Mouse (Mus musculus) ES-E14 (cell line): Measurements from ENCODE around the gene Nr5a2. TPM values are rescaled to one million over a fixed set of nuclear protein-coding genes. Genes with fewer than 3 reads are reported as not detected.

Experiments
- DNase-seq: peaks from one replicate; pipeline ENCODE4 v3.0.0-alpha.2; 2013; ENCODE audit warnings: low read depth, low spot score
- H3K27ac ChIP-seq: 2 replicates; pipeline ENCODE4 v1.5.1; 2012; ENCODE audit warnings: low read depth, mild to moderate bottlenecking, low read length, moderate library complexity, mixed read lengths; ENCODE audit not compliant: poor library complexity, insufficient read depth, severe bottlenecking
- H3K36me3 ChIP-seq: 2 replicates; pipeline ENCODE4 v1.6.1; 2012; ENCODE audit warnings: mild to moderate bottlenecking, low read length, moderate library complexity, mixed read lengths; ENCODE audit not compliant: control insufficient read depth, poor library complexity, insufficient read depth, severe bottlenecking
- H3K4me1 ChIP-seq, 2 experiments: fragments of 150-350 bp in 1 of 2; sonication (generic) in 1 of 2; 2 replicates each; pipeline ENCODE4 v1.6.1; 2012; ENCODE audit warnings: low read length in 2 of 2, mild to moderate bottlenecking in 1 of 2, mixed read lengths in 1 of 2; ENCODE audit not compliant: control insufficient read depth in 2 of 2, insufficient read depth in 2 of 2, poor library complexity in 1 of 2
- H3K4me3 ChIP-seq, 2 experiments: fragments of 150-350 bp in 1 of 2; sonication (generic) in 1 of 2; 2 replicates each; pipeline ENCODE4 v1.5.1; 2012; ENCODE audit warnings: low read length in 2 of 2, low read depth in 1 of 2, mild to moderate bottlenecking in 1 of 2, mixed read lengths in 1 of 2; ENCODE audit not compliant: insufficient read depth in 1 of 2, poor library complexity in 1 of 2, severe bottlenecking in 1 of 2
- H3K9ac ChIP-seq: 2 replicates; pipeline ENCODE4 v1.6.1; 2012; ENCODE audit warnings: low read depth, mild to moderate bottlenecking, low read length, mixed read lengths; ENCODE audit not compliant: poor library complexity, insufficient read depth, severe bottlenecking
- H3K9me3 ChIP-seq: fragments of 150-350 bp; sonication (generic); 2 replicates; pipeline ENCODE4 v1.6.1; 2012; ENCODE audit warnings: low read depth, mild to moderate bottlenecking, low read length; ENCODE audit not compliant: control insufficient read depth, insufficient read depth
- CHD2 ChIP-seq: IDR thresholded peaks from 2 replicates; pipeline ENCODE4 v1.6.1; 2014; ENCODE audit warnings: mild to moderate bottlenecking, low read depth, low read length, inconsistent platforms
- HCFC1 ChIP-seq: IDR thresholded peaks from 2 replicates; pipeline ENCODE4 v1.6.1; 2012; ENCODE audit warnings: low read length, inconsistent platforms, borderline replicate concordance; ENCODE audit not compliant: insufficient read depth
- MAFK ChIP-seq: IDR thresholded peaks from 2 replicates; pipeline ENCODE4 v1.6.1; 2014; ENCODE audit warnings: mild to moderate bottlenecking, low read depth, low read length, inconsistent platforms; ENCODE audit not compliant: insufficient read depth
- ZC3H11A ChIP-seq: IDR thresholded peaks from 2 replicates; pipeline ENCODE4 v1.6.1; 2012; ENCODE audit warnings: low read depth, mild to moderate bottlenecking, inconsistent platforms, low read length, borderline replicate concordance
- ZNF384 ChIP-seq: IDR thresholded peaks from 2 replicates; pipeline ENCODE4 v1.6.1; 2012; ENCODE audit warnings: low read depth, low read length, inconsistent platforms
- in situ Hi-C, 2 experiments: fragments of 600-800 bp; cut with MboI; formaldehyde crosslinking; loops; one replicate each; pipeline ENCODE4 v1.15.1; 2025; ENCODE audit warnings: low sequenced_read_pairs in 2 of 2, inconsistent platforms in 1 of 2; ENCODE audit not compliant: unreplicated experiment in 2 of 2
- total RNA-seq: library from RNA; depleted of rRNA; stranded (reverse); fragments of 300-350 nt; gene quantifications from 2 replicates; pipeline ENCODE4 v1.2.3, GENCODE M21; 2012

Gene Nr5a2
- total RNA-seq, 1 experiment = 24.6 TPM

DNA sequence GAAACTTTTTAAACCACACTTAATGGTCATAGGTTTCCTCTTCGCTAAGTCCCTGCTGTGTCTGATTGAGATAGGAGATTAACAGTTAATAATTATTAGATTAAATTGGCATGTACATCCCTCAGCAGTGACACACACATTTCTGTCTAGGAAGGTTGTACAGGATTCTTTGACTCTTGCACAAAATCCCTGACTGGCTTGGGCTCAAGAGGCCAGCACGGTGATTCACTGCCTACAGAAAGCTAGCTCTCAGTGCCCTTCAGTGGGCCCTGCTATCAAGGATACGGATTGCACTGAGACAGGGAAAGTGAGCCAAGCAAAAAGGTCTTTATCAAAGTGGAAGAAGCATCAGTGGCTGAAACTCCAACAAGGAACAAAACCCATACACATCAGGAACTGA is 85.2 kb downstream of the Nr5a2 start:
- in situ Hi-C loops = no loop called here
- H3K27ac ChIP-seq = no peak overlapping the region
- DNase-seq = no peak
- no peaks in the 10 kb centered on the region for H3K4me1 ChIP-seq
- peaks cover 18% of the 10 kb centered on the region for H3K36me3 ChIP-seq
- no peaks in the 10 kb centered on the region for H3K9me3 ChIP-seq
- no peak overlapping the region for H3K4me3 ChIP-seq
- no peak overlapping the region for H3K9ac ChIP-seq
- TF ChIP-seq ZNF384 = no peak
- no peak for TF ChIP-seq ZC3H11A
- TF ChIP-seq CHD2 = no peak
- no peak for TF ChIP-seq MAFK
- no peak for TF ChIP-seq HCFC1

DNA sequence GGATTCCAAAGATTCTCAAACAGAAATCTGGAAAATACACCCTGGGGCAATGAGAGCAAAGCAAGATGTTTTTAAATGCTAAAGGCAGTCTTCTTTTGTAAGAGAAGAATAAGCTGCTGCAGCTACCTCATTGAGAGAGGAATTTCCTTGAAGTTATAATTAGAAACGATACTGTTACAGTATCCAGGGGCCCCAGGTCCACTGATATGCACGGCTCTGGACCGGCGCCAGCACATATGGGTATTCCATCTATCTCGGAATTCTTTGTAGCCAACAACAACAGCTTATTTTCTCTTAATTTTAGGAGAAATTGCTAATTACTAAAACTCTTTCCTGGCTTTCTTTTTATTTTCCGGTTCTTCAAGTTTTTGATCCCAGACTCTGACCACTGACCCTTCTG is 91.3 kb downstream of the Nr5a2 start:
- H3K9ac ChIP-seq = no peak overlapping the region
- no peak overlapping the region for H3K27ac ChIP-seq
- in situ Hi-C loops = no loop called here
- H3K36me3 ChIP-seq = peaks cover 4% of the 10 kb centered on the region; the same call in 1 of the 2 replicates
- TF ChIP-seq HCFC1 (no peak), ZNF384 (no peak)
- DNase-seq = no peak
- no peaks in the 10 kb centered on the region for H3K9me3 ChIP-seq
- H3K4me3 ChIP-seq = no peak overlapping the region
- H3K4me1 ChIP-seq = no peaks in the 10 kb centered on the region

DNA sequence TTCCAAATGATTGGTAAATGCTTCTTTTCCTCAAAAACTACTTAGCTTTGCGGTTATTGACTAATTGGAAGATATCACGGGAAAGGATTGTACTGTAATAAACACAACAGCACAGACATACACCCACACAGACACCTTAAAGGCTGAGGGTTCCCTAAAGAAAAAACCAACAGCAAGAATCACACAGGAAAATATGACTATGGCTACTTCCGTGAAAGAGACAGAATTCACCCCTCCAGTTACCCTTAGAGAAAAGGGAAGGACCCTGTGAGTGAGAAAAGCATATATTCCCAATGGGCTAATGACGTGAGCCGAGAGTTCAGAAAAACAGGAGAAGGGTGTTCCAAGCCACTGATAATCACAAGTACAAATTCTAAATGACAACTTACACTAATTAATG is 92.0 kb downstream of the Nr5a2 start:
- H3K36me3 ChIP-seq = peaks cover 4% of the 10 kb centered on the region; the same call in 1 of the 2 replicates
- TF ChIP-seq ZNF384 (no peak), ZC3H11A (no peak), HCFC1 (no peak), MAFK (no peak), CHD2 (no peak)
- in situ Hi-C loops = no loop called here

DNA sequence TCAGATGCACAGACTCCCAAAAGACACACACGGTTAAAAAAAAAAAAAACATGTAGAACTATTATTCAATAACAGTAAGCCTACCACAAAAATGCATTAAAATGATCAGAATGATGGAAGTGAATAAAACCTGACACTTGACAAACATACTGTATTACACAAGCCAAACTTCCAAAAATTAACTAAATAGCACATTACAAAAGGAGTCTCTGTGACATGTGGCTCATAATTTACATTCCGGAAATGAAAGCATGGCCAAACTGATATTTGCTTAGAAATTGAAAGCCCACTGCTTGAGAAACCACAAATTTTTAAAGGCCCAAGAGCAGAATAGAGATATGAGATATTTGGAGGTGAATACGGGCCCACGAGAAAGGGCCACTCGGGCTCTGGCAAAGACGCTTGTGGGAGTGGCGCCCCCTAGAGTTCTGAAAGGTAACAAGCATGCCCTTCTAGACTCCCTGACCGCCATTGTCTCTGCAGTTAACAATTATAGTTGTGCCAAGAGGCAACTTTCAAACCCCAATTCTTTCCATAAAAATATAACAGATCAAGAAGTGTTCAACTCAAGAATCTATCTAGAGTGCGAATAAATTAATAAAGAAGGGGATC is 93.7 kb downstream of the Nr5a2 start:
- H3K9ac ChIP-seq = no peak overlapping the region
- no peak for DNase-seq
- in situ Hi-C loops = no loop called here

More for the DNA sequence above, 92.0 kb downstream of the Nr5a2 start:
- Histone ChIP-seq H3K4me3 (no peak overlapping the region), H3K27ac (no peak overlapping the region), H3K4me1 (no peaks in the 10 kb centered on the region), H3K9me3 (no peaks in the 10 kb centered on the region), H3K9ac (no peak overlapping the region)
- DNase-seq = no peak

DNA sequence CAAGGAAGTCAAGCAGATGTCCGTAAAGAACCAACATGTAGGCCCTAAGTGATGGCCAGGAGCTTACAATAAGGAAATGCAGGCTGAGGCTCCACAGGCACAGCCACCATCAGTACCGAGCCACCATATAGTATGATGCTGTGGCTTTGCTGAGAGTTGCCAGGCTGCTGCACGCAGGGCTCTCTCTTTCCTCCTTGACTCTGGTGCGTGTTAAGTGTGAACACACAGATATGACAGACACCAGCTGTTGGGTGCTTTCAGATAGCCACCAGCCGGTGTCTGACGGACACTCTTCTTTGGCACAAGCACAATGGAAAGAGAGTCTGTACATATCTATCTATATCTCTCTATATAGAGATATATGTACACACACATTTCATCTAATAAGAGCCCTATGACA is 97.0 kb downstream of the Nr5a2 start:
- H3K9ac ChIP-seq = no peak overlapping the region
- no peak for DNase-seq
- no peak overlapping the region for H3K27ac ChIP-seq
- no peak for TF ChIP-seq HCFC1
- no peak for TF ChIP-seq CHD2
- TF ChIP-seq ZC3H11A = no peak
- TF ChIP-seq MAFK = no peak
- no peak for TF ChIP-seq ZNF384
- H3K9me3 ChIP-seq = no peaks in the 10 kb centered on the region
- H3K4me3 ChIP-seq = no peak overlapping the region
- no peaks in the 10 kb centered on the region for H3K4me1 ChIP-seq
- in situ Hi-C loops = no loop called here
- peaks cover 5% of the 10 kb centered on the region; the same call in 1 of the 2 replicates for H3K36me3 ChIP-seq

More for the DNA sequence above, 93.7 kb downstream of the Nr5a2 start:
- Histone ChIP-seq H3K27ac (no peak overlapping the region), H3K9me3 (no peaks in the 10 kb centered on the region), H3K36me3 (0 out of 2 replicates have a peak, but pooled peaks cover 2% of the 10 kb centered on the region), H3K4me1 (no peaks in the 10 kb centered on the region), H3K4me3 (no peak overlapping the region)
- TF ChIP-seq ZC3H11A (no peak), HCFC1 (no peak), CHD2 (no peak), MAFK (no peak), ZNF384 (no peak)
